Mouse (Mus musculus) spleen, postnatal 36 days (tissue): ENCODE data around the gene Ctsd.

Source experiments
- DNase-seq, 2 experiments: peaks; one replicate each; pipeline ENCODE4 v3.0.0; 2022; ENCODE audit warnings: low spot score in 2 of 2, mixed read lengths in 1 of 2

The Ctsd gene

GRCm38 (mm10) chr7:142374413-142375015, 13.3 kb downstream of the Ctsd start:
- DNase-seq, result no peak

- no peak for DNase-seq
Measured at GRCm38 (mm10) chr7:142373641-142374412, 14.0 kb downstream of the Ctsd start, which contains the start of gene Ifitm10. Gene Ifitm10 (minus strand): TSS chr7:142373753.

- DNase-seq, result no peak
Measured at GRCm38 (mm10) chr7:142373039-142373438, 14.8 kb downstream of the Ctsd start.

GRCm38 (mm10) chr7:142371768-142372661, 15.8 kb downstream of the Ctsd start:
- no peak for DNase-seq

- no peak for DNase-seq
Measured at GRCm38 (mm10) chr7:142371398-142371767, 16.5 kb downstream of the Ctsd start.

GRCm38 (mm10) chr7:142370937-142371336, 16.9 kb downstream of the Ctsd start:
- no peak for DNase-seq

GRCm38 (mm10) chr7:142369820-142370219, 18.0 kb downstream of the Ctsd start:
- no peak for DNase-seq

GRCm38 (mm10) chr7:142368856-142369255, 19.0 kb downstream of the Ctsd start:
- DNase-seq, result no peak

GRCm38 (mm10) chr7:142363107-142363506, 24.7 kb downstream of the Ctsd start:
- no peak for DNase-seq

GRCm38 (mm10) chr7:142360743-142361142, 27.1 kb downstream of the Ctsd start:
- DNase-seq, result no peak

GRCm38 (mm10) chr7:142359129-142359528, 28.7 kb downstream of the Ctsd start:
- DNase-seq, result no peak

GRCm38 (mm10) chr7:142357566-142357965, 30.3 kb downstream of the Ctsd start:
- no peak for DNase-seq

- DNase-seq, result peak in 1 of 2 experiments; percentile 27
Measured at GRCm38 (mm10) chr7:142354661-142355233, 33.1 kb downstream of the Ctsd start.

GRCm38 (mm10) chr7:142353854-142354253, 34.0 kb downstream of the Ctsd start:
- peak; percentile 70 to 76 for DNase-seq

GRCm38 (mm10) chr7:142351569-142351968, 36.3 kb downstream of the Ctsd start:
- DNase-seq, result no peak

GRCm38 (mm10) chr7:142349308-142349961, 38.4 kb downstream of the Ctsd start:
- DNase-seq, result no peak

- DNase-seq, result no peak
Measured at GRCm38 (mm10) chr7:142347542-142347941, 40.3 kb downstream of the Ctsd start.

- DNase-seq, result no peak
Measured at GRCm38 (mm10) chr7:142342247-142342640, 45.6 kb downstream of the Ctsd start.

- no peak for DNase-seq
Measured at GRCm38 (mm10) chr7:142341564-142342246, 46.1 kb downstream of the Ctsd start.

GRCm38 (mm10) chr7:142340269-142340970, 47.4 kb downstream of the Ctsd start:
- peak; percentile 74 to 76 for DNase-seq
